Mouse (Mus musculus) kidney, adult 2 months (tissue): Measurements from ENCODE around the gene Arpp21.

ENCODE experiments used
- CTCF ChIP-seq: fragments of 200-500 bp; conservative IDR thresholded peaks from 2 replicates; pipeline ENCODE4 v1.5.1; 2011; ENCODE audit warnings: low read depth, mild to moderate bottlenecking, control low read depth, low read length, moderate library complexity, mixed read lengths; ENCODE audit not compliant: insufficient read depth, insufficient read length
- POLR2A ChIP-seq: fragments of 200-500 bp; IDR thresholded peaks from one replicate; pipeline ENCODE4 v1.6.1; 2011; ENCODE audit warnings: low read depth, low read length, control low read depth

- TF ChIP-seq CTCF (no peak), POLR2A (no peak)
These were observed 111.1 kb downstream of the Arpp21 start for GRCm38 (mm10) chr9:112124667-112125066.
